Mouse (Mus musculus) adrenal gland, adult (tissue): ENCODE results near the gene Oas1h.
"Not testable (repeated sequence)": the region's sequence is repeated elsewhere in the genome, so short reads cannot be mapped to it uniquely, and the experiment has no call there.

Experiments used
- DNase-seq, 2 experiments: peaks; one replicate each; pipeline ENCODE4 v3.0.0; 2022 to 2023; ENCODE audit warnings: low spot score in 1 of 2; ENCODE audit not compliant: inconsistent age in 2 of 2

The Oas1h gene

GRCm38 (mm10) chr5:120878803-120879202 lies 17.6 kb downstream of the Oas1h start:
- DNase-seq = not testable (repeated sequence)

GRCm38 (mm10) chr5:120881681-120882080 lies 20.5 kb downstream of the Oas1h start:
- DNase-seq = not testable (repeated sequence)

- DNase-seq = not testable (repeated sequence)
These were observed 26.2 kb downstream of the Oas1h start, which contains the start of gene Oas1g for GRCm38 (mm10) chr5:120887413-120887812. Gene Oas1g, minus strand, starts transcription at chr5:120887613.

- DNase-seq = no peak
These were observed 26.6 kb downstream of the Oas1h start for GRCm38 (mm10) chr5:120887831-120888230.

- DNase-seq = not testable (repeated sequence)
These were observed 27.1 kb downstream of the Oas1h start for GRCm38 (mm10) chr5:120888294-120888815.

- no peak for DNase-seq
These were observed 28.8 kb downstream of the Oas1h start for GRCm38 (mm10) chr5:120890026-120890425.

GRCm38 (mm10) chr5:120890991-120891390 lies 29.8 kb downstream of the Oas1h start:
- no peak for DNase-seq

GRCm38 (mm10) chr5:120891566-120892242 lies 30.5 kb downstream of the Oas1h start:
- DNase-seq = not testable (repeated sequence)

GRCm38 (mm10) chr5:120892243-120892660 lies 31.0 kb downstream of the Oas1h start:
- DNase-seq = no peak

- DNase-seq = not testable (repeated sequence)
These were observed 32.6 kb downstream of the Oas1h start for GRCm38 (mm10) chr5:120893866-120894265.

- not testable (repeated sequence) for DNase-seq
These were observed 33.5 kb downstream of the Oas1h start for GRCm38 (mm10) chr5:120894692-120895091.

GRCm38 (mm10) chr5:120895231-120895900 lies 34.1 kb downstream of the Oas1h start:
- no peak for DNase-seq

GRCm38 (mm10) chr5:120898307-120898706 lies 37.1 kb downstream of the Oas1h start:
- DNase-seq = no peak

- DNase-seq = no peak
These were observed 37.5 kb downstream of the Oas1h start for GRCm38 (mm10) chr5:120898726-120899125.

GRCm38 (mm10) chr5:120900666-120901065 lies 39.4 kb downstream of the Oas1h start:
- no peak for DNase-seq

- no peak for DNase-seq
These were observed 40.8 kb downstream of the Oas1h start for GRCm38 (mm10) chr5:120902056-120902455.

- DNase-seq = peak in 1 of 2 experiments; percentile 32
These were observed 45.8 kb downstream of the Oas1h start, which contains the start of gene Oas1a for GRCm38 (mm10) chr5:120906791-120907733. Gene Oas1a, minus strand, starts transcription at chr5:120907521.

GRCm38 (mm10) chr5:120908196-120908920 lies 47.1 kb downstream of the Oas1h start:
- no peak for DNase-seq

- not testable (repeated sequence) for DNase-seq
These were observed 53.0 kb downstream of the Oas1h start, which contains the start of gene Oas1d for GRCm38 (mm10) chr5:120914204-120914603. Gene Oas1d, plus strand, starts transcription at chr5:120914536.
